Mouse (Mus musculus) hindbrain, embryonic 11.5 days (tissue): Measurements from ENCODE around the gene Hist1h2ba. TPM values are rescaled to one million over a fixed set of nuclear protein-coding genes. Genes with fewer than 3 reads are reported as not detected.

ENCODE experiments used
- ATAC-seq: fragments of 200-750 bp; cut with Nextera tagmentation; 2 replicates; pipeline ENCODE4 v1.8.0; 2017; ENCODE audit warnings: mild to moderate bottlenecking, moderate TSS enrichment, moderate library complexity; ENCODE audit not compliant: low FRiP score
- DNase-seq: peaks from one replicate; pipeline ENCODE4 v3.0.0-alpha.2; 2015; ENCODE audit warnings: low spot score
- H3K27ac ChIP-seq: fragments of 300-500 bp; sonication (generic); 2 replicates; pipeline ENCODE4 v1.5.1; 2014; ENCODE audit warnings: mild to moderate bottlenecking, low read depth, low read length
- H3K27me3 ChIP-seq: fragments of 300-500 bp; sonication (generic); 2 replicates; pipeline ENCODE4 v1.6.1; 2014; ENCODE audit warnings: mild to moderate bottlenecking, low read length, moderate library complexity, mixed read lengths; ENCODE audit not compliant: control insufficient read depth, insufficient read depth
- H3K36me3 ChIP-seq: fragments of 300-500 bp; sonication (generic); 2 replicates; pipeline ENCODE4 v1.6.1; 2014; ENCODE audit warnings: mild to moderate bottlenecking, low read length, moderate library complexity, mixed read lengths; ENCODE audit not compliant: control insufficient read depth, insufficient read depth
- H3K4me1 ChIP-seq: fragments of 300-500 bp; sonication (generic); replicated peaks from 2 replicates; pipeline ENCODE4 v1.6.1; 2014; ENCODE audit warnings: low read length, mixed read lengths; ENCODE audit not compliant: control insufficient read depth, insufficient read depth
- H3K4me2 ChIP-seq: fragments of 300-500 bp; sonication (generic); replicated peaks from 2 replicates; pipeline ENCODE4 v1.6.1; 2014; ENCODE audit warnings: mild to moderate bottlenecking, low read depth, low read length
- H3K4me3 ChIP-seq: fragments of 300-500 bp; sonication (generic); 2 replicates; pipeline ENCODE4 v1.5.1; 2014; ENCODE audit warnings: low read depth, low read length
- H3K9ac ChIP-seq: fragments of 300-500 bp; sonication (generic); 2 replicates; pipeline ENCODE4 v1.6.1; 2014; ENCODE audit warnings: low read depth, low read length
- H3K9me3 ChIP-seq: fragments of 300-500 bp; sonication (generic); 2 replicates; pipeline ENCODE4 v1.6.1; 2016; ENCODE audit warnings: low read length; ENCODE audit not compliant: control insufficient read depth
- WGBS: fragments of 180-500 bp; shearing (Covaris S2); extraction: QIAGEN DNeasy Blood & Tissue Kit; methylation state at CpG from one replicate; pipeline ENCODE4 v1.1.7; 2014; 5-methylcytosine and 5-hydroxymethylcytosine counted together
- polyA plus RNA-seq: library from polyadenylated mRNA; unstranded; fragments of >200 nt; fragmentation: Nextera tagmentation; extraction: Ambion mirVana; gene quantifications from 2 replicates; pipeline ENCODE4 v1.2.1, GENCODE M21; 2014

Gene Hist1h2ba
- polyA plus RNA-seq, 1 experiment from 2014 or later, result not detected

GRCm38 (mm10) chr13:23942861-23943260 is 8.9 kb upstream of the Hist1h2ba start:
- Histone ChIP-seq H3K9me3 (no peaks in the 10 kb centered on the region), H3K36me3 (no peaks in the 10 kb centered on the region), H3K4me2 (no peak overlapping the region), H3K9ac (no peak overlapping the region), H3K27me3 (no peaks in the 10 kb centered on the region), H3K4me3 (no peak overlapping the region), H3K4me1 (no peaks in the 10 kb centered on the region), H3K27ac (no peak overlapping the region)
- 55% methylated on average over 2 of the region's 2 CpGs for WGBS
- DNase-seq (no peak), ATAC-seq (no peak)

DNA sequence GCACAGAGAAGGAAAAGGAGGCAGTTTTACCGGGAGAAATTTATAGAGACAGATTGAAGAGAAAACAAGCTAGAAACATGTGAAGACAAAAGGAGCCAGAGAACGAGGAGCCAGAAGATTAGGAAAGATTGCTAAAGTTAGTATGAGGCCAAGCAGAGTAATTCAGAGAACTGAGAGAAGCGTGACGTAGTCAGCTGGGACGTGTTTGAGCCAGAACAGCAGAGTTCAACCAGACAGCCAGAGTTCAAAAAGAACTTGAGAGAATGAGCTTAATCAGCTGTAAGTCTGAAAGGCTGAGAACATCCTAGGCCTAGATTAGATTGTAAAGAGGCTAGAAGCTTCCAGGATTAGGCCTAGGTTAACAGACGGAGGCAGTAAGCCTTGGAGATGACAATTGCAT is 6.3 kb upstream of the Hist1h2ba start:
- H3K9me3 ChIP-seq, result no peaks in the 10 kb centered on the region
- H3K4me2 ChIP-seq, result no peak overlapping the region
- 72% methylated on average over 6 of the region's 6 CpGs for WGBS
- no peak overlapping the region for H3K9ac ChIP-seq
- no peak overlapping the region for H3K27ac ChIP-seq
- H3K36me3 ChIP-seq, result no peaks in the 10 kb centered on the region
- no peak for DNase-seq
- H3K4me3 ChIP-seq, result no peak overlapping the region
- no peaks in the 10 kb centered on the region for H3K27me3 ChIP-seq
- ATAC-seq, result no peak
- H3K4me1 ChIP-seq, result no peaks in the 10 kb centered on the region

GRCm38 (mm10) chr13:23938699-23939098 is 4.7 kb upstream of the Hist1h2ba start:
- no peak for DNase-seq
- Histone ChIP-seq H3K9ac (no peak overlapping the region), H3K36me3 (no peaks in the 10 kb centered on the region), H3K27ac (no peak overlapping the region), H3K4me2 (no peak overlapping the region), H3K27me3 (no peaks in the 10 kb centered on the region), H3K9me3 (no peaks in the 10 kb centered on the region), H3K4me1 (no peaks in the 10 kb centered on the region), H3K4me3 (no peak overlapping the region)
- 87% methylated on average over 1 of the region's 1 CpGs for whole genome bisulfite sequencing
- no peak for ATAC-seq

GRCm38 (mm10) chr13:23934211-23934520 is 210 bp upstream of the Hist1h2ba start, which contains the start of gene Hist1h2aa:
TSS of gene Hist1h2aa (plus strand) at chr13:23934462.
- Histone ChIP-seq H3K4me2 (no peak within 1 kb of the TSS), H3K4me3 (no peak within 1 kb of the TSS), H3K4me1 (no peaks in the 10 kb centered on the region), H3K27me3 (no peaks in the 10 kb centered on the region), H3K9me3 (no peaks in the 10 kb centered on the region), H3K9ac (no peak within 1 kb of the TSS), H3K36me3 (no peaks in the 10 kb centered on the region), H3K27ac (no peak within 1 kb of the TSS)
- ATAC-seq, result no peak
- no peak for DNase-seq
- 90% methylated on average over 10 of the region's 10 CpGs for WGBS

- Histone ChIP-seq H3K4me3 (no peak overlapping the region), H3K36me3 (no peaks in the 10 kb centered on the region), H3K9ac (no peak overlapping the region), H3K27me3 (no peaks in the 10 kb centered on the region), H3K9me3 (no peaks in the 10 kb centered on the region), H3K4me1 (no peaks in the 10 kb centered on the region), H3K27ac (no peak overlapping the region), H3K4me2 (no peak overlapping the region)
- ATAC-seq (no peak), DNase-seq (no peak)
- 73% methylated on average over 11 of the region's 11 CpGs for WGBS
Measured at GRCm38 (mm10) chr13:23930904-23931303, 3.1 kb downstream of the Hist1h2ba start.

GRCm38 (mm10) chr13:23930461-23930860 is 3.5 kb downstream of the Hist1h2ba start:
- no peak for ATAC-seq
- no peaks in the 10 kb centered on the region for H3K27me3 ChIP-seq
- no peak for DNase-seq
- H3K9me3 ChIP-seq, result no peaks in the 10 kb centered on the region
- H3K27ac ChIP-seq, result no peak overlapping the region
- no peak overlapping the region for H3K9ac ChIP-seq
- H3K4me1 ChIP-seq, result no peaks in the 10 kb centered on the region
- WGBS, result 96% methylated on average over 9 of the region's 9 CpGs
- no peak overlapping the region for H3K4me2 ChIP-seq
- no peaks in the 10 kb centered on the region for H3K36me3 ChIP-seq
- H3K4me3 ChIP-seq, result no peak overlapping the region

DNA sequence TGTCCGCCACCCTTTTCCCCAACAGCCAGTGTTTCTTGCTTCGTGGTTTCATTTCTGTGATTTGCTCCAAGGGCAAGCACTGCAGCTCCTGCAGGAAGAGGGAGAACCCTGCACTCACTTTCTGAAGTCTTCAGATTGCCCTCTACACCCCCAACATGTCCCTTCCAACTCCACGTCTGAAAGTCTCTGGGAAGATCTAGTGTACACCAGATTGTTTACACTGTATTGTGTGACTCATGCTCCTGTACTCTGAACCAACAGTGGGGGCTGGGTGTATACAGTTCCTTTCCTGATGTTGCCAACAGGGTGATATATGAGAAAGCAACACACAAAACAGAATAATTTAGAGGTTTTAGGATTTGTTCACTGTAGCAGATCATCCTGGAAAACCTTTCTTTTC is 5.3 kb downstream of the Hist1h2ba start:
- ATAC-seq (no peak), DNase-seq (no peak)
- no peak overlapping the region for H3K4me3 ChIP-seq
- no peak overlapping the region for H3K9ac ChIP-seq
- no peaks in the 10 kb centered on the region for H3K9me3 ChIP-seq
- no peaks in the 10 kb centered on the region for H3K36me3 ChIP-seq
- H3K4me1 ChIP-seq, result no peaks in the 10 kb centered on the region
- no peaks in the 10 kb centered on the region for H3K27me3 ChIP-seq
- no peak overlapping the region for H3K4me2 ChIP-seq
- 80% methylated on average over 3 of the region's 3 CpGs for WGBS
- H3K27ac ChIP-seq, result no peak overlapping the region

DNA sequence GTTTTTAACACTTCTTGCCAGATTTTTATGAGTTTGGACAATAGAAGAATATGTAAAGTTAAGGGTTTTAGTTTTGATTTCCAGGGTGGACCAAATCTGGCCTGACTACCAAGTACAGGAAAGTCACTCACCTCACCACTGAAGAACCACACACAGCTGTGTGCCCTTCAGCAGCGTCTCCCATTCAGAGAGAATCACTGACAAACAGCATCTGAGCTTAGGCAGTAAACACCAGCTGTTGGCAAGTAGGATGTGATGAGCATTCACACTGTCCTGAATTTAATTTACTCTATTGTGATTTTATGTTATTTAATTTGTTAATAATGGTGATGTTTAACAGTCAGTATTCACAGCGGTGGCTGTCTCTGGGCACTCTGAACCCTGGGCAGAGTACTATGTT is 8.2 kb downstream of the Hist1h2ba start:
- ATAC-seq, result no peak
- no peak for DNase-seq
- Histone ChIP-seq H3K36me3 (no peaks in the 10 kb centered on the region), H3K4me3 (no peak overlapping the region), H3K4me1 (no peaks in the 10 kb centered on the region), H3K27me3 (no peaks in the 10 kb centered on the region), H3K4me2 (no peak overlapping the region), H3K9ac (no peak overlapping the region), H3K9me3 (no peaks in the 10 kb centered on the region), H3K27ac (no peak overlapping the region)
- 75% methylated on average over 2 of the region's 2 CpGs for WGBS

DNA sequence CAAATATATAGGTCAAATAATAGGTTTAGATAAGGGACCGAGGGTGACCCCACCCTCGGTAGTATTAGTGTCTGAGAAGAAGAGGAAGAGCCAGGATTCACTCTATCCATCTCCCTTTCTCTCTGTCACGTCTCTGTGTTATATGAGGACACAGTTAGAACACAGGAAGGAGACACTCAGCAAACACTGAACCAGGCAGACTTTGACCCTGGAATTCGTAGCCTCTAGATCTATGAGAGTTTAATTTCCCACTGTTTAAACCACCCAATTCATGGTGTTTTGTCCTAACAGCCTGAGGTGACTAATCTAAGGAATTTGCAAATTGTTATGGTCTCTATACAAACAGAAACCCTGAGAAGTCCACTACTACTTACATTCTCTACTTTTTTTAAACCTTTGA is 16.3 kb downstream of the Hist1h2ba start:
- Histone ChIP-seq H3K4me3 (no peak overlapping the region), H3K27ac (no peak overlapping the region), H3K9me3 (no peaks in the 10 kb centered on the region), H3K4me2 (no peak overlapping the region), H3K27me3 (no peaks in the 10 kb centered on the region), H3K4me1 (no peaks in the 10 kb centered on the region), H3K9ac (no peak overlapping the region), H3K36me3 (no peaks in the 10 kb centered on the region)
- DNase-seq, result no peak
- 82% methylated on average over 4 of the region's 4 CpGs for WGBS
- ATAC-seq, result no peak
